Comparison of ENCODE assay signal across 7 mouse cellular contexts in genomic region chr10:93736114-93736645, GRCm38 (mm10).
DNase-seq lines count a peak whose midpoint lies in the region; ATAC-seq and TF ChIP-seq lines count a peak whose summit lies in the region.

No protein-coding gene starts in this region.

- no peaks in the 10 kb centered on the region for H3K9me3 ChIP-seq in neural tube, embryonic 12.5 days
- 0 out of 2 replicates have a peak, but pooled peaks cover 2% of the 10 kb centered on the region for H3K9me3 ChIP-seq in heart, postnatal 0 days (replicated peaks; ENCODE audit: control insufficient read depth, low read length)

- no peak for TF ChIP-seq CTCF in heart, postnatal 0 days (IDR thresholded peaks at IDR 0.05; ENCODE audit: low read depth)

- DNase-seq in neural tube, embryonic 10.5 days (ENCODE audit: extremely low spot score, low spot score) = no peak
- DNase-seq in cerebellum, postnatal 10 days = peak; percentile 73 to 81
- peak; percentile 53 for DNase-seq in heart, postnatal 0 days (ENCODE audit: low spot score)
- DNase-seq in kidney, postnatal 36 days = peak; percentile 89 to 90
- peak; percentile 85 for DNase-seq in testis, postnatal 10 days (ENCODE audit: low spot score)

- H3K4me1 ChIP-seq in neural tube, embryonic 12.5 days = peaks cover 6% of the 10 kb centered on the region; the same call in 1 of the 2 replicates
- H3K4me1 ChIP-seq in heart, postnatal 0 days (ENCODE audit: control insufficient read depth, insufficient read depth) = no peaks in the 10 kb centered on the region

- no peak overlapping the region for H3K4me3 ChIP-seq in neural tube, embryonic 12.5 days
- H3K4me3 ChIP-seq in heart, postnatal 0 days (ENCODE audit: low read depth, low read length) = no peak overlapping the region

- peak; percentile 89 for ATAC-seq in neural tube, embryonic 12.5 days (ENCODE audit: low FRiP score, low read depth)
- ATAC-seq in heart, postnatal 0 days (ENCODE audit: insufficient read depth, low read depth) = peak; percentile 88
- ATAC-seq in megakaryocyte progenitor cell, adult 5-6 weeks (replicated peaks; ENCODE audit: poor library complexity) = no peak

- H3K27me3 ChIP-seq in neural tube, embryonic 12.5 days (replicated peaks) = no peaks in the 10 kb centered on the region
- no peaks in the 10 kb centered on the region for H3K27me3 ChIP-seq in heart, postnatal 0 days (ENCODE audit: control insufficient read depth, insufficient read depth, low read length)

- peaks cover 8% of the 10 kb centered on the region; the same call in 1 of the 2 replicates for H3K36me3 ChIP-seq in neural tube, embryonic 12.5 days
- peaks cover 27% of the 10 kb centered on the region for H3K36me3 ChIP-seq in heart, postnatal 0 days (replicated peaks; ENCODE audit: control insufficient read depth, insufficient read depth, low read length)

- H3K27ac ChIP-seq in neural tube, embryonic 12.5 days = no peak overlapping the region
- H3K27ac ChIP-seq in heart, postnatal 0 days (ENCODE audit: low read depth) = no peak overlapping the region

- no peak overlapping the region for H3K9ac ChIP-seq in neural tube, embryonic 12.5 days
- no peak overlapping the region for H3K9ac ChIP-seq in heart, postnatal 0 days (replicated peaks; ENCODE audit: low read depth, low read length)

- TF ChIP-seq EP300 in heart, postnatal 0 days (IDR thresholded peaks at IDR 0.05; ENCODE audit: low read depth) = no peak

- H3K4me2 ChIP-seq in neural tube, embryonic 12.5 days (replicated peaks) = no peak overlapping the region
- no peak overlapping the region for H3K4me2 ChIP-seq in heart, postnatal 0 days (ENCODE audit: low read depth, low read length)

- WGBS in neural tube, embryonic 12.5 days = 20% methylated on average over 6 of the region's 6 CpGs
- 16% methylated on average over 6 of the region's 6 CpGs for WGBS in heart, postnatal 0 days
